Mouse (Mus musculus): ENCODE results near the gene Eml4. TPM values are rescaled to one million over a fixed set of nuclear protein-coding genes. Genes with fewer than 3 reads are reported as not detected.

Gene Eml4
- polyA plus RNA-seq (2017; shearing (Covaris generic)) = 50.6 TPM

DNA sequence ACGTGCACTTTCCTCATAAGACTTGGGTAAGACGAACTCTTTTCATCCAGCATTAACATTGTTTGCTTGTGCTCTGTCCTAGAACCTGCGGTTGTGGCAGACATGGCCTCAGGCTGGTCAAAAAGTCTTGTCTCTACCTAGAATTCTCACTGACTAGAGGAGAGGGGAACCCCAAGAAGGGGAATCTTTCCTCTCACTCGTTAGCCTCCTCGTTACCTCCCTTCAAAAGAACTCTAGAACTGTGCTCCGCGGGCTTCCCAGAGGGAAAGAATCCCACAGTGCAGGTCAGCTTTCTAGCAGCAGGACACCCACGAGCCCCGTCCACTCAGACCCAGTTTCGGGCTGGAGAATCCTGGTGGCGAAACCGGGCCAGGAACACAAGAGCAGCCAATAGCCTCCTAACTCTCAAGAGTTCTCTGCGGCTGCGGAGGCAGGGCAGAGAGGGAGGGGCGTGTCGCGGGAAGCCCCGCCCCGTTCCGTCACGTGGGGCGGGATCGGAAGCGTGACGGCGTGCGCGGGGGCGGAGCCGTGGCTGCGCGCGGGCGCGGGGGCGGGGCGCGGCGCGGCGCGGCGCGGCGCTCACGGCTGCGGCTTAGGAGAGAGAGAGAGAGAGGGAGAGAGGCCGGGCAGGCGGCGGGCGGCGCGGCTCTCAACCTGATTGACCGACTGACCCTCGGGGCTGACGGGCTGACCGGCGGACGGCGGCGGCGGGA is at the start of gene Eml4:
Eml4 (plus strand) TSS at position 553 of the 713 bp plus-strand sequence.

DNA sequence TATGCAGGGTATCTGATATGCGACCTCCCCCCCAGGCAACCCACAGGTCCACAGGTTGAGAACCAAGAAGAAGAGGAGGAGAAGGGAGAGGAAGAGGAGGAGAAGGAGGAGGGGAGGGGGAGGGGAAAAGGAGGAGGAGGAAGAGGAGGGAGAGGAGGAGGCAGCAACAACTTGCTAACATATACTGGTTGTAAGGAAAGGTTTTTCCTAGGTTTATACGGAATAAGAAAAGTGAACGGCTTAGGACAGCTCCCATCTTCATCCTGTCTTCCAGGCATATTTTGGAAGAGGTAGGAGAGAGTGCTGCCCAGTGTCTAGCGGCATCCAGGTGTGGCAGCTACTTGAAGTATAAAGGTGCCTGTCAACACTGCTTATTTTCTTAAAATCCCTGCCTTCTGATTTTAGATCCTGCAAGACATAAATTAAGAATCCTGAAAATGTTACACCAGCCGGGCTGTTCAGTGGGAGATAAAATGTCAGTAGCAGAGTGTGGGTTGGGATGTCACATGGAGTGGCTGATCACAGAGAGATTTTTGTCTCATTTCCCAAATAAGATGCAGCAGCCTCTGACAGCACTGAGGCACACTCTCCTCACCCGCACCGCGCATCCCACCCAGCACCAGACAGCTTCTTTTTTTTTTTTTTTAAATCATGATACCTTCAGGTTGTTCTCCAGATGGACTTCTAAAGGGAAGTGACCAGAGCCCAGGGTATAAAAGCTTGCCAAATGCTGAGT is 166.7 kb downstream of the Eml4 start, which contains the start of gene Cox7a2l:
Cox7a2l (minus strand) TSS at position 51 of the 736 bp plus-strand sequence.

Other genes with a start within 250 kb of the Eml4 start
- gene Pkdcc, start 135.6 kb upstream of the Eml4 start, polyA plus RNA-seq (2017; shearing (Covaris generic)) = not detected
- 169 TPM for gene Cox7a2l, start 166.4 kb downstream of the Eml4 start, polyA plus RNA-seq (2017; shearing (Covaris generic))